Mouse (Mus musculus) kidney, adult 2 months (tissue): Measurements from ENCODE around the gene Ksr1. TPM values are rescaled to one million over a fixed set of nuclear protein-coding genes. Genes with fewer than 3 reads are reported as not detected.

ENCODE experiments used
- DNase-seq: peaks from one replicate; pipeline ENCODE4 v3.0.0; 2021
- H3K27ac ChIP-seq: fragments of 200-500 bp; 2 replicates; pipeline ENCODE4 v1.5.1; 2012; ENCODE audit warnings: low read depth, low read length, control low read depth, inconsistent platforms; ENCODE audit not compliant: insufficient read depth
- H3K27me3 ChIP-seq: fragments of 200-500 bp; replicated peaks from 2 replicates; pipeline ENCODE4 v1.6.1; 2012; ENCODE audit warnings: mild to moderate bottlenecking, moderate library complexity, low read length, inconsistent platforms; ENCODE audit not compliant: control insufficient read depth, insufficient read depth
- H3K36me3 ChIP-seq: fragments of 200-500 bp; 2 replicates; pipeline ENCODE4 v1.6.1; 2012; ENCODE audit warnings: mild to moderate bottlenecking, moderate library complexity, low read length, inconsistent platforms; ENCODE audit not compliant: control insufficient read depth, insufficient read depth
- H3K4me1 ChIP-seq: fragments of 200-500 bp; 2 replicates; pipeline ENCODE4 v1.6.1; 2011; ENCODE audit warnings: low read length; ENCODE audit not compliant: control insufficient read depth, insufficient read depth
- H3K4me3 ChIP-seq: fragments of 200-500 bp; 2 replicates; pipeline ENCODE4 v1.5.1; 2011; ENCODE audit warnings: mild to moderate bottlenecking, low read depth, low read length, control low read depth; ENCODE audit not compliant: insufficient read depth
- CTCF ChIP-seq: fragments of 200-500 bp; conservative IDR thresholded peaks from 2 replicates; pipeline ENCODE4 v1.5.1; 2011; ENCODE audit warnings: low read depth, mild to moderate bottlenecking, control low read depth, low read length, moderate library complexity, mixed read lengths; ENCODE audit not compliant: insufficient read depth, insufficient read length
- POLR2A ChIP-seq: fragments of 200-500 bp; IDR thresholded peaks from one replicate; pipeline ENCODE4 v1.6.1; 2011; ENCODE audit warnings: low read depth, low read length, control low read depth
- WGBS: fragments of 180-500 bp; shearing (Covaris S2); methylation state at CpG from one replicate; pipeline ENCODE4 v1.1.7; 2018; 5-methylcytosine and 5-hydroxymethylcytosine counted together
- polyA plus RNA-seq: library from polyadenylated mRNA; depleted of rRNA; stranded (reverse); fragments of >200 nt; gene quantifications from 2 replicates; pipeline ENCODE4 v1.2.3, GENCODE M21; 2012

Gene Ksr1
- polyA plus RNA-seq, 1 experiment: 9.8 TPM

DNA sequence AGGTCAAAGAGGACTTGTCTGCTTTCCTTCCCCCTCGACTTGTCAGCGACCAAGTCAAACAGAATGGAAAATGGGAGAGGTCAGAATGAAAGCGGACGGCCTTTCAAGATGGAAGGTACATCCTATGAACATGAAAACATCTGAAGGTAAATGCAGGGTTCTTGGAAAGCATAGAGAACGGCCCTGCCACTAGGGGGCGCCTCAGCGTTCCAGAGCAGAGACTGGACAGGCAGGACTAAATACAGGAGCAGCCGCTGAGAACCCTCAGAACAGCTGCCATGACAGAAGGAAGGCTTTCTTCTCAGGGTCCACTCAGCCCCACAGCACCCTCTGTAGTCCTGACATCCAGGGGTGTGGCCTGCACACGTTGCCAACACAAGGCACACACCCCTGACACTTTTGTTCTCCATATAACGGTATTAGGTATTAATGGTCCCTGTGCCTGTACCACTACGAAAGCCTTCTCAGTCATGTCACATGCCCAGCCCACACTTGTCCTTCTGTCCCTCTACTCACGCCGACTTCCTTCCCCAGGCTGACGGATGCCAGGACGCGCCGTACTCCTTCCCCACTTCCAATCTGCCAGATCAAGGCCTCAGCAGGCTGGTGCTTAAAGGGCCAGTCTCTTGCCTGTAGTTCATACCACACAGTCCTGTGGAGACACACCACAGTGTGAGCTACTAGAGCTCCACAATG lies 126.2 kb downstream of the Ksr1 start:
- no peaks in the 10 kb centered on the region for H3K36me3 ChIP-seq
- no peak overlapping the region for H3K27ac ChIP-seq
- H3K4me3 ChIP-seq: no peak overlapping the region
- TF ChIP-seq POLR2A: no peak
- TF ChIP-seq CTCF: peak; percentile 58
- DNase-seq: peak; percentile 39
- no peaks in the 10 kb centered on the region for H3K27me3 ChIP-seq
- no peaks in the 10 kb centered on the region for H3K4me1 ChIP-seq
- 78% methylated on average over 17 of the region's 17 CpGs for WGBS

DNA sequence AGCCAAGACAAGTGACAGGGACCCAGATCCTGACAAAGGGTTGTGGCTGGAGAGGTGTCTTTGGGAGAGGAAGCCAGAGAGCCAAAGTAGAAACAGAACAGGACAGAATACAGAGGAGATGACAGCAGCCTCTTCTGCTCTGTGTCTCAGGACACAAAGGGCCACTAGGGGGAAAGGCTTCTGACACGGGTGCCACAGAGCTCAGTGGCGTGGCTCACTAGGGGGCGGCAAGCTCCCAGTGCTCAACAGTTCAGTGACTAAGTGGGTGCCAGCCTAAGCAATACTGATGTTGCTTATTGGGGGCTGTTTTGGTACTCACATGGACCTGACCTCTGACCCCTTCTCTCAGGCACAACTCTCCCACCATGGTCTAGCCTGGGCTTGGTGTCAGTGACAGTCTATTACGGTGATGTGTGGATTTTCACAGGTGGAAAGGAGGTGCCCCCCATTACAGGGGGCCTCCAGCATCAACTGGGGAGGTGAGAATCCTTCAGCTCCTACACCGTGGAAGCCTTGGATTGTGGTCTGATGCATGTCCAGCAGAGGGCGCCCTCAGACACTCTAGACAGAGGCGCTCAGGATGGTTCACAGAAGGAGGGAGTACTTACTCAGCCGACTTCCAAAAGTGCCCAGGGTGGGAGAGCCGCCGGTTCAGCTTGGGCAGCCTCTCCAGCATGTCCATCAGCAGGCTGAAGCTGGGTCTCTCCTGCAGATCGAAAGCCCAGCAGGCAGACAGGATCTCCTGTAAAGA lies 127.1 kb downstream of the Ksr1 start:
- Histone ChIP-seq H3K36me3 (no peaks in the 10 kb centered on the region), H3K4me1 (no peaks in the 10 kb centered on the region), H3K27me3 (no peaks in the 10 kb centered on the region), H3K27ac (no peak overlapping the region), H3K4me3 (no peak overlapping the region)
- 59% methylated on average over 11 of the region's 11 CpGs for WGBS
- no peak for TF ChIP-seq POLR2A
- TF ChIP-seq CTCF: peak; percentile 79
- peak; percentile 70 for DNase-seq

DNA sequence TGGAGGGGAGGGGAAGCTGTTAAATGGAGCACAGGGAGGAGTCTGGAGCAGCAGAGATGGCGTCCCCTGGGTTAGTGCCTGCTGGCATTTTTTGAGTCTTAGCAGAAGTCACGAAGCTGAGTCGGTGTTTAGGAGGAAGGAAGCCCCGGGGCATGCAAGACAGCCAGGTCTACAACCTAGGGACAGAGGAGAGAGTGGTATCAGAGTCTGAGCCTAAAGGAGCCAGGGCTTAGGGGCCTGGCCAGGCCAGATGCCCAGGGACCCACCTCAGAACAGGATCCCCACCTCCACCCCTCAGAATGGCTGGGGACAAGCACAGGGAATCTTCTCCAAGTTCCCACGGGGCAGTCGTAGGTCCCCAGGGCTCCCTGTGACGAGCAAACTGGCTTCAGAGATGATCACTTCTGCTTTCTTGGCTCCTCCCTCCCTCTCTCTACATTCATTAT lies 129.0 kb downstream of the Ksr1 start:
- Histone ChIP-seq H3K27me3 (no peaks in the 10 kb centered on the region), H3K4me1 (no peaks in the 10 kb centered on the region), H3K4me3 (no peak overlapping the region), H3K27ac (no peak overlapping the region), H3K36me3 (no peaks in the 10 kb centered on the region)
- 87% methylated on average over 7 of the region's 7 CpGs for WGBS
- no peak for TF ChIP-seq POLR2A
- TF ChIP-seq CTCF: no peak
- DNase-seq: no peak

DNA sequence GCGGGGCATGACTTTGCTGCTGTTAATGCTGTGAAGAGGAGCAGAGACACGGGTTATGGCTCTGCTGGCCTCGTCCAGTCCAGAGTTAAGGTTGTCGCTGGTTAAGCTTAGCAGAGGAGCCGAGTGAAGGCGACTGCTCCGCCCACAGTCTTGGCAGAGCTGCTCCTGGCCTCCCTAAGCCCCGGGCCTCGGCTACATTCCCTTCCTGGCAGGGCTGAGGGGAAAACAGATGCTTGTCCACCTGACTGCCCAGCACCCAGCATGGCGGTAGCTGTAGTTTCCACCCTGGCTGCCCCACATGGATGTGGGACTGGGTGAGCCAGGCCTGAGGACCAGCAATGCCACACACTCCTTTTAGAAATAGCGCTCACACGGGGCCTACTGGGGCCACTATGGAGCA lies 130.0 kb downstream of the Ksr1 start:
- 58% methylated on average over 12 of the region's 12 CpGs for whole genome bisulfite sequencing
- H3K4me1 ChIP-seq: no peaks in the 10 kb centered on the region
- H3K4me3 ChIP-seq: no peak overlapping the region
- H3K27me3 ChIP-seq: no peaks in the 10 kb centered on the region
- H3K36me3 ChIP-seq: no peaks in the 10 kb centered on the region
- no peak overlapping the region for H3K27ac ChIP-seq
- no peak for TF ChIP-seq POLR2A
- TF ChIP-seq CTCF: no peak
- DNase-seq: no peak

GRCm38 (mm10) chr11:79015660-79016215 lies 130.5 kb downstream of the Ksr1 start:
- Histone ChIP-seq H3K27me3 (no peaks in the 10 kb centered on the region), H3K36me3 (no peaks in the 10 kb centered on the region), H3K4me1 (no peaks in the 10 kb centered on the region), H3K4me3 (no peak overlapping the region), H3K27ac (no peak overlapping the region)
- WGBS: 88% methylated on average over 24 of the region's 24 CpGs
- DNase-seq: no peak
- no peak for TF ChIP-seq POLR2A
- TF ChIP-seq CTCF: no peak

DNA sequence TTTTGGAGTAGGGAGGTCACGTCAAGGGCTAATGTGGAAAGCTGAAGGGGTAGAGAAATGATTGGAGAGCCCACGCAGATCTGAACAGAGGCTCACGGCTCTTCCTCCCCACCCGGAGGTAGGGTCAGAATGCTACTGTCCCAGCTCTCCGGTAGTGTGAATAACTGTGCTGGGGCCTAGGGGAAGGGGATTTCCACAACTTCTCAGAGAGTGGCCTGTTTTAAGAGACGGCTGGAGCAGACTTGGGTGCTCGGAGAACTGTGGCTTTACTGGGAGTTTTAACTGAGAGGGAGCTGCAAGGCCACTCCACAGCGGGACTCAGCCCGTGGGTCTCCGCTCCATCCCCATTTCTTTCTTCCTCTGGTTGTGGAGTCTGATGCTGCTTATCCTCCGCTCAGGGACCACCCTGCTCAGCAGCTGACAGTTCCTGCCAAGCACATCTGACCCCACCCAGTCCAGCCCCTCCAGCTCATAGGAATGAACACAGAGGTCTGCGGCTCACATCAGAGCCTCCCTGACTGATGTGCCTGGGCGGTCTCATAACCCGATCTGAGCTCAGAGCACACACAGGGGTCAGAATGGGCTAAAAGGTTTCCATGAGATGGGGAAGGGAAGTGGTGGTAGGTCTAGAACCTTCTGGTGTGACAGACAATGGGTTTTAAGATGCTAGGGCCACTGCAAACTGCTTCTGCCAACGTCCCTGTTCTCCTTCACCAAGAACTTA lies 131.4 kb downstream of the Ksr1 start:
- no peaks in the 10 kb centered on the region for H3K4me1 ChIP-seq
- H3K4me3 ChIP-seq: no peak overlapping the region
- TF ChIP-seq CTCF (no peak), POLR2A (no peak)
- H3K36me3 ChIP-seq: no peaks in the 10 kb centered on the region
- H3K27ac ChIP-seq: no peak overlapping the region
- no peaks in the 10 kb centered on the region for H3K27me3 ChIP-seq
- DNase-seq: no peak
- WGBS: 74% methylated on average over 15 of the region's 15 CpGs
